Mouse (Mus musculus) intestine, embryonic 15.5 days (tissue): Measurements from ENCODE around the gene Cyp2u1. TPM values are rescaled to one million over a fixed set of nuclear protein-coding genes. Genes with fewer than 3 reads are reported as not detected.

Source experiments
- ATAC-seq: fragments of 200-750 bp; cut with Nextera tagmentation; 2 replicates; pipeline ENCODE4 v1.8.0; 2017; ENCODE audit warnings: moderate TSS enrichment, moderate library complexity
- H3K27ac ChIP-seq: fragments of 300-500 bp; sonication (generic); 2 replicates; pipeline ENCODE4 v1.5.1; 2015; ENCODE audit warnings: mild to moderate bottlenecking, inconsistent platforms
- H3K27me3 ChIP-seq: fragments of 300-500 bp; sonication (generic); replicated peaks from 2 replicates; pipeline ENCODE4 v1.6.1; 2015; ENCODE audit warnings: inconsistent platforms
- H3K36me3 ChIP-seq: fragments of 300-500 bp; sonication (generic); 2 replicates; pipeline ENCODE4 v1.6.1; 2015; ENCODE audit warnings: inconsistent platforms
- H3K4me1 ChIP-seq: fragments of 300-500 bp; sonication (generic); replicated peaks from 2 replicates; pipeline ENCODE4 v1.6.1; 2015; ENCODE audit warnings: inconsistent platforms
- H3K4me2 ChIP-seq: fragments of 300-500 bp; sonication (generic); replicated peaks from 2 replicates; pipeline ENCODE4 v1.6.1; 2015; ENCODE audit warnings: mild to moderate bottlenecking, inconsistent platforms
- H3K4me3 ChIP-seq: fragments of 300-500 bp; sonication (generic); replicated peaks from 2 replicates; pipeline ENCODE4 v1.5.1; 2015; ENCODE audit warnings: inconsistent platforms
- H3K9ac ChIP-seq: fragments of 300-500 bp; sonication (generic); 2 replicates; pipeline ENCODE4 v1.6.1; 2015; ENCODE audit warnings: inconsistent platforms
- H3K9me3 ChIP-seq: fragments of 300-500 bp; sonication (generic); 2 replicates; pipeline ENCODE4 v1.6.1; 2016; ENCODE audit warnings: inconsistent platforms
- WGBS: fragments of 180-500 bp; shearing (Covaris S2); methylation state at CpG from one replicate; pipeline ENCODE4 v1.1.7; 2015; 5-methylcytosine and 5-hydroxymethylcytosine counted together
- polyA plus RNA-seq: library from polyadenylated mRNA; unstranded; fragments of >200 nt; fragmentation: Nextera tagmentation; extraction: Ambion mirVana; gene quantifications from 2 replicates; pipeline ENCODE4 v1.2.1, GENCODE M21; 2015

Cyp2u1 gene
- polyA plus RNA-seq, 1 experiment from 2014 or later: 6.4 TPM

DNA sequence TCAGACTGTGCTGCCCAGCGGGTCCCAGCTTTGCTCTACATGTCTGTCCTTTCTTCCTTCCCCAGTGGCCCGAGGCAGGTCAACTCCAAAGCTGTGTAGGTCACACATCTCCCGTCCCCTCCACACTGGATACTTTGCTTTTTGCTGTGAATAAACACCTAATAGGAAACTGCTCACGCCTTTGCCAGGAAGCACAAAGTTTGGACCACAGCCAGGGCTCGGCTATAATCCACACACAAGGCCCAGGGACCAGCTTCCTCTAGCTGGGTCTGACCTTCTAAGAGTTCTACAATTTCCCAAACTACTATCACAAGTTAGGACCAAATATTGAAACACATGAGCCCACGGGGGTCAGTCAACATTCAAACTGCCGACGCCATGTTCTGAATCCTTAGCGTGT, 3.9 kb downstream of the Cyp2u1 start:
- Histone ChIP-seq H3K27ac (no peak overlapping the region), H3K4me3 (no peak overlapping the region), H3K4me1 (0 out of 2 replicates have a peak, but pooled peaks cover 8% of the 10 kb centered on the region), H3K9ac (no peak overlapping the region), H3K9me3 (no peaks in the 10 kb centered on the region), H3K36me3 (no peaks in the 10 kb centered on the region), H3K27me3 (no peaks in the 10 kb centered on the region), H3K4me2 (no peak overlapping the region)
- 78% methylated on average over 9 of the region's 9 CpGs for WGBS
- no peak for ATAC-seq

DNA sequence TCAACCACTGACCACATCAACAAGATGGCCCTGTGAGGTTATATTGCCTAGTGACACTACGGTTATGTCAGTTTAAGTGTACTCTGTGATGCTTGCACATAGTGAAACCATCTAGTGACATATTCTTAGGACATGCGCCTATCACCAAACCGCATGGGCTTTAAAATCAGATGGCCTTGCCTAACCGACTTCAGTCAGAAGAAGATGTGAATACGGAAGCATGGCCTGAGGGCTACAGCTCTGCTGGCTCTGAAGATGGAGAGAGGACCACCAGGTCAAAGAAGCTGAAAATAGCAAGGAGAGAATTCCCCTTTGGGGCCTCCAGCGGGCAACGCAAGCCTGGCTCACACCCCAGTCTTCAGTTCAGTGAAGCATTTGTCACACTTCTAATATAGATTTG, 6.1 kb downstream of the Cyp2u1 start:
- no peaks in the 10 kb centered on the region for H3K36me3 ChIP-seq
- no peak overlapping the region for H3K9ac ChIP-seq
- 0 out of 2 replicates have a peak, but pooled peaks cover 8% of the 10 kb centered on the region for H3K4me1 ChIP-seq
- no peaks in the 10 kb centered on the region for H3K27me3 ChIP-seq
- 90% methylated on average over 7 of the region's 7 CpGs for WGBS
- no peak overlapping the region for H3K27ac ChIP-seq
- no peak overlapping the region for H3K4me2 ChIP-seq
- no peaks in the 10 kb centered on the region for H3K9me3 ChIP-seq
- no peak overlapping the region for H3K4me3 ChIP-seq
- no peak for ATAC-seq

DNA sequence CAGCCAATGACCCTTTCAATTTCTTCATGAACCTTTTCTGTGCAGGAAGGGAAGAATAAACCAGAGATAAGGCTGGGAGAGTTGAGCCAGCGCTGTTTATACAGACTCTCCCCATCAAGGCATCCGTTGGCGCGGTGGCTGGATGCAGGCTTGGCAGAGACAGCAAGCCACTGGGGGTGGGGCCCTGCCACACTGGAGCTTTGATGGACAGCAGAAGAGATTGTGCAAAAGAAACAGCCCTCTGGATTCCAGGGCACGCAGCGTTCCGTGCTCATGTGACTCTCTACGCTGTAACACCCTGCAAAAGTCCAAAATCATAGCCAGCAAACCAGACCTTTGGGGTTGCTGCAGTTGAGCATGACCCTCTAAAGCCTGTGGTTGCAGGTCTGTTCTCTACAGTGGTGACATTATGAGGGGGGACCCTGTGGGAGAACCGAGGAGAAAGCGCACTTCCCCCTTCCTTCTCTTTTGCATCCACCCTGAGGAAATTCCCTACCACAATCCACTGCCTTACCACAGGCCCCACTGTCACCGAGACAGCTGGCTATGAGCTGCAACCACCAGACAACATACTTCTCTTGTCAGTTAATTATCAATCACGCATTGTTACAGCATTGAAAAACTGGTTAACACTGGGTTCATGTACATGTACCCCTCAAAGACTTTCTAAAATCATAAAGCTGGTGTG, 7.4 kb downstream of the Cyp2u1 start:
- no peak overlapping the region for H3K27ac ChIP-seq
- no peak overlapping the region for H3K4me3 ChIP-seq
- H3K4me1 ChIP-seq: 0 out of 2 replicates have a peak, but pooled peaks cover 8% of the 10 kb centered on the region
- peak; percentile 31 for ATAC-seq
- H3K9ac ChIP-seq: no peak overlapping the region
- H3K27me3 ChIP-seq: no peaks in the 10 kb centered on the region
- WGBS: 59% methylated on average over 12 of the region's 12 CpGs
- H3K9me3 ChIP-seq: no peaks in the 10 kb centered on the region
- H3K36me3 ChIP-seq: no peaks in the 10 kb centered on the region
- no peak overlapping the region for H3K4me2 ChIP-seq

DNA sequence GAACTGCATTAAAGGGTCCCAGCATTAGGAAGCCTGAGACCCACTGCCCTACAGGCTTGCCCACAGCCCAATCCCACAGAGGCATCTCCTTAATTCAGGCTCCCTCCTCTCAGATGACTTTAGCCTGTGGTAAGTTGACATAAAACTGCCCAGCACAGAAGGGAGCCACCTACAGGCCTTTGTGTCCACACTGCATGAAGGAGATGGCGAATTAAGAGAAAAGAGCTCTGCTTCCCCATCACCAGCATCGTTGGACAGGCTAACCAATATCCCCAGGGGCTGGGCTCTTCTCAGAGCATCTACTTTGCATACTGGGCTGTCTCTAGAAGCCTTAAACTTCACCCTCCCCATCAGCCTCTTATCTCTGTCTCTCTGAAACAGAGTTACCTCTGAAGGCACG, 8.5 kb downstream of the Cyp2u1 start:
- no peaks in the 10 kb centered on the region for H3K9me3 ChIP-seq
- H3K36me3 ChIP-seq: no peaks in the 10 kb centered on the region
- no peak overlapping the region for H3K4me3 ChIP-seq
- no peak overlapping the region for H3K4me2 ChIP-seq
- no peak overlapping the region for H3K27ac ChIP-seq
- no peak overlapping the region for H3K9ac ChIP-seq
- H3K27me3 ChIP-seq: no peaks in the 10 kb centered on the region
- WGBS: 53% methylated on average over 3 of the region's 3 CpGs
- H3K4me1 ChIP-seq: 0 out of 2 replicates have a peak, but pooled peaks cover 8% of the 10 kb centered on the region
- ATAC-seq: no peak

DNA sequence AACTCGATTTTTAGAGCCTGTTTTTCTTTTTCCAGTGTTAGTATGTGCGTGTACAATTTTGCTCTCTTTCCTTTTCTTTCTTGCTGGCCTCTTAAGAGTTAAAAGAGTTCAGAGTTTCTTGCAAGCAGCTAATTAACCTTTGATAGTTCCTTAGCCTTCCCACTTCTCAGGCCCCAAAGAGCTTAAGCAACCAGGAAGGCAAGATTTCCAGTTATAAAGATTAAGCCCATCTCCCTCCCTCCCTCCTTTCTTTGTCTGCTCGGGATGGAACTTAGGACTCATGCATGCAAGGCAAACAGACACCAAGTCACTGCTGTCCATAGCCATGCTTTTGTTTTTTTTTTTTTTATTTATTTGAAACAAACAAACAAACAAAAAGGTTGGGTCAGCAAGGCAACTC, 10.1 kb downstream of the Cyp2u1 start:
- Histone ChIP-seq H3K4me1 (0 out of 2 replicates have a peak, but pooled peaks cover 8% of the 10 kb centered on the region), H3K36me3 (no peaks in the 10 kb centered on the region), H3K27me3 (no peaks in the 10 kb centered on the region), H3K4me3 (no peak overlapping the region), H3K4me2 (no peak overlapping the region), H3K9me3 (no peaks in the 10 kb centered on the region), H3K27ac (no peak overlapping the region), H3K9ac (no peak overlapping the region)
- ATAC-seq: peak; percentile 68
- 63% methylated on average over 3 of the region's 3 CpGs for WGBS

DNA sequence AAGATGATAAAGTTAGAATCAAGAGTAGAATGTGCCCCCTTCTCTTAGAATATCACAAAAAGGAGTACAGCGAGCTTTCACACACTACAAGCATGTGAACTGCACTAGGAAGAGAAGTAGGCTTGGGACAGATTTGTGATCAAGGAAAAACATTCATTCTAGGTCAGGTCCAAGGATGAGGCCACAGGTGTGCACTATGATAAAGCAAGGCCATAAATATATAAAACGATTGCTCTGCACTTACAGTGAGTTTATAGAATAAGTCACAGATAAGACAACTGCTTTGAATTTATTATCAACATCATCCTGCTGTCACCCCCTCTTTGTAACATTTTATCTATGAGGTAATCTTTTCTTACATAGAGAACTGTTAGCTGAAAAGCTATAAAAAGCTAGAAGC, 10.7 kb downstream of the Cyp2u1 start:
- H3K4me1 ChIP-seq: 0 out of 2 replicates have a peak, but pooled peaks cover 8% of the 10 kb centered on the region
- 47% methylated on average over 2 of the region's 2 CpGs for WGBS
- ATAC-seq: peak; percentile 72

DNA sequence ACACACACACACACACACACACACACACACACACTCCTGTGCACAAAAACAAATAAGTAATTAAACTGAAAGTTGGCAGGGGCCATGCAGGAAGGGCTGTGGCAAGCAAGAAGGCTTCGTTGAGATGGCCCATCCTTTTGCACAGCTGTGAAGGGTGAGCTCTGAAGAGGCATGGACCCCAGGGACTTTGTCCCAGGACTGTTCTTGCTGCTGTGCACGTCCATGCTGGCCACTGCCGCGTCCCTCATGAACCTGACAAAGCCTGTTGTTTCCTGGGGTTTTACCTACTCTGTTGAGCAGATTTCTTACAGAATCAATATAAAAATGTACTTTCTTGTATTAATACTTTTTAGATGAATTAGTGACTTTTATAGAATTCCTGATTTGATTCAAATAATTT, 11.1 kb downstream of the Cyp2u1 start:
- Histone ChIP-seq H3K4me1 (0 out of 2 replicates have a peak, but pooled peaks cover 8% of the 10 kb centered on the region), H3K9me3 (no peaks in the 10 kb centered on the region), H3K4me2 (no peak overlapping the region), H3K36me3 (no peaks in the 10 kb centered on the region), H3K4me3 (no peak overlapping the region), H3K27me3 (no peaks in the 10 kb centered on the region), H3K27ac (peak overlapping the region; percentile 40; the same call in 1 of the 2 replicates), H3K9ac (no peak overlapping the region)
- 85% methylated on average over 4 of the region's 4 CpGs for WGBS
- ATAC-seq: no peak

More for the DNA sequence above, 10.7 kb downstream of the Cyp2u1 start:
- no peak overlapping the region for H3K4me2 ChIP-seq
- H3K36me3 ChIP-seq: no peaks in the 10 kb centered on the region
- no peak overlapping the region for H3K27ac ChIP-seq
- H3K9ac ChIP-seq: no peak overlapping the region
- H3K9me3 ChIP-seq: no peaks in the 10 kb centered on the region
- H3K27me3 ChIP-seq: no peaks in the 10 kb centered on the region
- no peak overlapping the region for H3K4me3 ChIP-seq

DNA sequence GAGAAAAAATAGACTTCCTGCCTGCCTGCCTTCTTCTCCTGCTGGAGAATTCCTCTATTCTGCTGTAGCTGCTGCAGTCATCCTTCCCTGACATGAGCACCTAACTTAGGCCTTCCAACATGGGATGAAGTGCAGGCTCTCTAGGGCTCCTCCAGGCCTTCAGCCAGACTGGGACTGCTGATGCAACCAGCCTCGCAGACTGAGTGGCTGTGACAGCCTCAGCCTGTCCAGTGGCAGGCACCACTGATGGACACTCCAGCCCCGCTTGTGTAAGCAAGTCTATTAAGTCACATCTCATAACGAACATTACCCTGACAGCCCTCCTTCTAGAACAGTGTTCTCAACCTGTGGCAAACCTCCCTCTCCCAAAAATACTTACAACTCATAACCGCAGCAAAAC, 28.9 kb downstream of the Cyp2u1 start:
- Histone ChIP-seq H3K36me3 (no peaks in the 10 kb centered on the region), H3K9me3 (no peaks in the 10 kb centered on the region), H3K4me2 (no peak overlapping the region), H3K27ac (no peak overlapping the region), H3K4me1 (peaks cover 11% of the 10 kb centered on the region), H3K27me3 (no peaks in the 10 kb centered on the region), H3K4me3 (no peak overlapping the region), H3K9ac (no peak overlapping the region)
- 71% methylated on average over 4 of the region's 4 CpGs for WGBS
- ATAC-seq: no peak

DNA sequence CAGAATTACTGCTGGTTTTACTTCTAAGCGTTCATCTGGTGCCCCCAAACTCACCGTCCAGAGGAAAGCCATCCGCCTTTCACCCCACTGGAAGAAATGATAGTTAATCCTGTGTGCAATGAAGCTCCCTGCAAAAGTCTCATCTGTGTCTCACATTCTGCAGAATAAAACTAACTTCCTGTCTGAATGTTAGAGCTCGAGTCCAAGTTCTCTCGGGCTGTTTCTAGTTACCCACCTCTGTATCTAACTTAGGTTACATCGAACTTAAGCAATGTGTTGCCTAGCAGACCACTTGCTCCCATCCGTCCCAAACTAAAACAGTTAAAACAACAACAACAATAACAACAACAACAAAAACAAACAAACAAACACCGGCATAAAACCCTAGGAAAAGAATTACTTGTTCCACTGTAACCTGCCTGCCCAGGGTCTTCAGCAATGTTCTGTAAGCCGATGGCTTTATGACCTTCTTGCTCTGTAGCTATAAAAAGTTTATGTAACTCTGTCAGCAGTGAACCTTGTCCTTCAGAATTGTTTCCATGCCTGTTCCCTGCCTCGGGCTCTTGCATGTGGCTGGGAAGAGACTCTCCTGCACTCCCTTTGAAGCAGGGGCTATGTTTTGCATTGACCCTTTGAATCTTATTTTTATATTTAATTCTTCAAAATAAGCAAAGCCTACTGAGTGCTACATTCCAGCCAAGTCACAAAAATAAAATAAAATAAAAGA, 30.5 kb downstream of the Cyp2u1 start:
- Histone ChIP-seq H3K9ac (peak overlapping the region; percentile 1; the same call in 1 of the 2 replicates), H3K36me3 (no peaks in the 10 kb centered on the region), H3K4me1 (peaks cover 11% of the 10 kb centered on the region), H3K27ac (peak overlapping the region; percentile 53), H3K4me3 (peak overlapping the region; percentile 64), H3K27me3 (no peaks in the 10 kb centered on the region), H3K4me2 (peak overlapping the region; percentile 70), H3K9me3 (no peaks in the 10 kb centered on the region)
- ATAC-seq: peak; percentile 53
- 18% methylated on average over 10 of the region's 10 CpGs for WGBS

DNA sequence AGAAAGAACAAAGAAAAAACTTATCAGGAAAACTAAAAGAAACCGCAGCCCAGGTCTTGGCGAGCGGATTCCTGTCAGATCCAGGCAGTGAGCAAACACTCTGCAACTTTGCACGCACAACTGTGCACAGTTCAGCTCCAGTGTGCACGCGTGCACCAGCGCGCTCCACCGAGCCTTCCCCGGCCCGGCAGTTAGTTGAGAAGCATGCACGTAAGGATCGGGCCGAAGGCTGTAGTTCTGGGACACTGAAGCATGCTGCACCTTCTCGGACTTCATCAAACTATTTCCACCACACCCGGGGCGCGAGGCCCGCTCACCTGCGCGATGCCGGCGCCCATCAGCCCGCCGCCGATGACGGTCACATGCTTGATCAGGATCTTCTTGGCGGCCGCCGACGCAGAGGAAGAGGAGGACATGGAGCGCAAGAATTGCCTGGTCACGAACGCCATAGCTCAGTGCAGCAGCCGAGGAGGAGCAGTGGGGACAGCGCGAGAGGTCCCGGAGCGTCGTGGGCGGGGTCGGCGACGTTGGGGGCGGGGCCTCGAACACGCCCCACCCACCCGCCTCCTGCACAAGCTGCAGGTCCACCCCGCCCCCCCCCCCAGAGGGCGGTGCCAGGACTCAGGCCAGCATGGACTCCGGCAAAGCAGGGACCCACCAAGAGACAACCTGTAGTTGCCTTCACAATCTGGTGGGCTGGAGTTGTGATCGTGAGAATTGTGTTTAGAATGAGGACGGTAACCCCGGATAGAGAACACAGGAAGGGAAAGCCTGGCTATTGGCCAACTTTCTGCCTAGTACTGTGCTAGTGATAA, 31.3 kb downstream of the Cyp2u1 start, which contains the start of gene Hadh:
TSS of gene Hadh (minus strand) at position 543 of the 815 bp plus-strand sequence.
- ATAC-seq: peak; percentile 91
- Histone ChIP-seq H3K27ac (peak within 1 kb of the TSS; percentile 84), H3K4me3 (peak within 1 kb of the TSS; percentile 64), H3K9ac (peak within 1 kb of the TSS; percentile 62), H3K4me1 (peaks cover 11% of the 10 kb centered on the region), H3K9me3 (no peaks in the 10 kb centered on the region), H3K36me3 (0 out of 2 replicates have a peak, but pooled peaks cover 2% of the 10 kb centered on the region), H3K27me3 (no peaks in the 10 kb centered on the region), H3K4me2 (peak within 1 kb of the TSS; percentile 70)
- under 1% methylated on average over 54 of the region's 54 CpGs for WGBS

DNA sequence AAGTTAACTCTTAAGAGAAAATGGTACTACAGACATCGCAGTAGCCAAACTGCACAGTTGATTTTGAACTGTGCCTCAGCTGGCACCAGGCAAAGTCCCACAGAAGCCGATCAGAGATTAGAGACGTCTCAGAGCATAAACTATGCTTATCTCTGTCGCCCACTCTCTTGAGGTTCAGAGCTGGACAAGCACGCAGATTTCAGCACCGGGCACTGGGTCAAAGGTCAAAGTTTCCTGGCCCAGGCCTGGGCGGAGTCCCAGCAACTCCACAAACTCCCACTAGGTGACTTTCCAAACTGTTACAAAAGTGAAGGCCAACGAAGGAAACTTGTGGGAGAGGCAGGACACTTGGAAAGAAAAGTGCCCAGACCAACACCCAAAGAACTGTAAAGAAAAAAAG, 31.9 kb downstream of the Cyp2u1 start:
- peak overlapping the region; percentile 70 for H3K4me2 ChIP-seq
- no peaks in the 10 kb centered on the region for H3K9me3 ChIP-seq
- H3K4me1 ChIP-seq: peaks cover 11% of the 10 kb centered on the region
- peak overlapping the region; percentile 64 for H3K4me3 ChIP-seq
- 0 out of 2 replicates have a peak, but pooled peaks cover 3% of the 10 kb centered on the region for H3K36me3 ChIP-seq
- WGBS: 6% methylated on average over 8 of the region's 8 CpGs
- H3K27ac ChIP-seq: peak overlapping the region; percentile 84
- no peaks in the 10 kb centered on the region for H3K27me3 ChIP-seq
- peak; percentile 68 for ATAC-seq
- peak overlapping the region; percentile 62 for H3K9ac ChIP-seq

DNA sequence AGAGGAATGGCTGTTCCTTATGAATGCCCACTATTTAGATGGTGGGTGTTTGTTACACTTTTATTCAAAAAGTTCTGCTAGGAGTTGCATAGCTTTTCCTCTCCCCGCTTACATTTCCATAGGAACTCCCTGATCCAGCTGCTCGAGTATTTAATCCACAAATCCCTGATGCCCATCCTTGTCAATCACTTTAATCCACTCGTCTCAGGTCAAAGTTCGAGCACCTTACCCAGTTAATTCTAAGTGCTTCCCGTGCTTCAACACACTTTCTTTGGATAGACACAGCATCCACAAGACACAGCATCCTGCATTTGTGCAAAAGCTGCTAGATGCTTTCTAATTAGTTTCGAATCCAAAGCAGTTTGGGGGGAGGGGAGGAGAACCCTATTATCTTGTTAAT, 32.6 kb downstream of the Cyp2u1 start:
- WGBS: 58% methylated on average over 6 of the region's 6 CpGs
- Histone ChIP-seq H3K4me3 (peak overlapping the region; percentile 64), H3K9me3 (no peaks in the 10 kb centered on the region), H3K27ac (no peak overlapping the region), H3K36me3 (0 out of 2 replicates have a peak, but pooled peaks cover 3% of the 10 kb centered on the region), H3K4me2 (peak overlapping the region; percentile 70), H3K27me3 (no peaks in the 10 kb centered on the region), H3K4me1 (peaks cover 11% of the 10 kb centered on the region), H3K9ac (no peak overlapping the region)
- no peak for ATAC-seq
